In the genomic region with DNA sequence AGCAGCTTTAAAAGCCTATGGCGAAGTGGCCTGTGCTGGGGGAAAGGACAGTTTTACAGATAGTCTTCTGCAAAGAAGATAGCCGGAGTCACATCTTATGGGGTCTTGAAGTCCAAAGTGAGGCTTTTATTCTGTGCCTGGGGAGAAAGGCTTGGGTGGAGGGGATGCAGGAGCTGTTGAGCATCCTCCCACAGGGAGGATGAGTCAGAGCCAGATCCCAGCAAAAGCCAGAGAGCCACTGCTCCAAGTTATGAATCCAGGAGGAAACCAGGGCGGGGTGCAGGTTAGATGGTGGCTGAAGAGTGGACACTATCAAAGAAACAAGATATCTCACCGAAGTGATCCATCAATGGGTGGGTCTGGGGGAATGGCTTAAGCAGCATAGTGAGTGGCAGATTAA, we compare ENCODE assay signal across 21 mouse cellular contexts. TPM values are rescaled to one million over a fixed set of nuclear protein-coding genes. Genes with fewer than 3 reads are reported as not detected.
"Had no signal": no experiment of that assay in that cellular context is flagged by ENCODE, and none has a peak within 500 bp of the region (broad histone marks: within the 10 kb centered on the region; RNA-seq: fewer than 3 reads in every experiment).

No protein-coding gene starts in this region.

- ATAC-seq: liver, embryonic 12.5 days; liver, postnatal 0 days; lung, postnatal 0 days; midbrain, embryonic 13.5 days; midbrain, embryonic 15.5 days; midbrain, embryonic 16.5 days had no signal

- DNase-seq: left cerebral cortex, postnatal 4 days; liver; liver, embryonic 13.5 days; liver, postnatal 0 days; lung, adult 18-20 months; lung, adult 2 months; lung, embryonic 14.5 days; lung, postnatal 10 days; lung, postnatal 14 days; lung, postnatal 36 days; lung, postnatal 4 days; midbrain, embryonic 14.5 days had no signal

RNA-seq across cellular contexts. Expression of gene Tcte1, which starts 11.5 kb away (rescaled TPM):
- total RNA-seq: liver, adult 2 months; megakaryocyte progenitor cell, adult 5-6 weeks; megakaryocyte, adult 5-6 weeks; monocyte, adult 5-6 weeks had no signal

RNA-seq across cellular contexts. Expression of gene Spats1, which starts 36.5 kb away (rescaled TPM):
- total RNA-seq: liver, adult 2 months; megakaryocyte progenitor cell, adult 5-6 weeks; megakaryocyte, adult 5-6 weeks; monocyte, adult 5-6 weeks had no signal

RNA-seq across cellular contexts. Expression of gene Tmem151b, which starts 37.7 kb away (rescaled TPM):
- total RNA-seq: liver, adult 2 months; megakaryocyte, adult 5-6 weeks; monocyte, adult 5-6 weeks had no signal
